In the genomic region with DNA sequence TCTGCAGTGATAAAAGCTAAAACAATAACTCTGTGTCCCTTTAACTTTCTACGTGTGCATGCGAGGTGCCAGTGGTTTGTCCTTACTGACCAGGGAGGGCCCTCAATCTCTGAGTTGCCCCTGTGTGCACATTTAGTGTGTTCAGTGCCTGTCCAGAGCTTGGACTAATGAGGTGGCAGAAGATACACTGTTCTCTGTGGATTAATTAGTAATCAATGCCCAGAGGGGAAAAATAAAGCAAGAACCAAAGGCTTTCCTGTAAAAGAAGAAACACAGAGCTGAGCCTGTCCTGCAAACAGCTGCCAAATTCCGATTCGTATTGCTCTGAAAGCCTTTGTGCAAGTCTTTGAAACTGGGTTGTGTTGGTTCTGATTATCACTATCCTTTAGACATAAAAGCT, we compare ENCODE assay signal across 33 mouse cellular contexts. TPM values are rescaled to one million over a fixed set of nuclear protein-coding genes. Genes with fewer than 3 reads are reported as not detected.
A peak's percentile ranks its signal among the peaks of the same experiment; 100 is the strongest.
DNase-seq lines count a peak whose midpoint lies in the region; ATAC-seq and TF ChIP-seq lines count a peak whose summit lies in the region.
"Had no signal": no experiment of that assay in that cellular context is flagged by ENCODE, and none has a peak within 500 bp of the region (broad histone marks: within the 10 kb centered on the region; RNA-seq: fewer than 3 reads in every experiment).

No protein-coding gene starts in this region.

- H3K4me2 ChIP-seq in heart, embryonic 12.5 days = peak overlapping the region; percentile 97; the same call in 1 of the 2 replicates
- peak overlapping the region; percentile 80 for H3K4me2 ChIP-seq in heart, postnatal 0 days (ENCODE audit: low read depth, low read length)
- H3K4me2 ChIP-seq: embryonic facial prominence, embryonic 15.5 days; forebrain, embryonic 12.5 days; hindbrain, embryonic 12.5 days; intestine, embryonic 15.5 days; midbrain, embryonic 13.5 days had no signal

- no peak overlapping the region for H3K27ac ChIP-seq in heart, embryonic 12.5 days (ENCODE audit: poor library complexity, severe bottlenecking)
- H3K27ac ChIP-seq in heart, embryonic 10.5 days = no peak overlapping the region
- no peak overlapping the region for H3K27ac ChIP-seq in heart, postnatal 0 days (ENCODE audit: low read depth)
- H3K27ac ChIP-seq: embryonic facial prominence, embryonic 10.5 days; embryonic facial prominence, embryonic 15.5 days; forebrain, embryonic 12.5 days; hindbrain, embryonic 12.5 days; hindbrain, postnatal 0 days; intestine, embryonic 15.5 days; liver, embryonic 14.5 days; macrophage; midbrain, embryonic 13.5 days; stomach, postnatal 0 days had no signal

- DNase-seq in heart, embryonic 10.5 days (ENCODE audit: low spot score) = no peak
- DNase-seq in heart, postnatal 0 days (ENCODE audit: low spot score) = no peak
- no peak for DNase-seq in heart, adult 18-20 months
- DNase-seq in kidney, adult 9 months = peak; percentile 66
- no peak for DNase-seq in kidney, postnatal 10 days
- peak; percentile 21 to 53 for DNase-seq in kidney, postnatal 25 days
- DNase-seq: adrenal gland, postnatal 10 days; cerebellum, adult 8-10 months; cerebellum, postnatal 25 days; forebrain, postnatal 0 days; liver; lung, adult 2 months; lung, postnatal 10 days; right cerebral cortex, postnatal 4 days; thymus, postnatal 4 days had no signal

- no peak for ATAC-seq in heart, embryonic 12.5 days (ENCODE audit: insufficient number of reproducible peaks, low FRiP score)
- no peak for ATAC-seq in heart, postnatal 0 days (ENCODE audit: insufficient read depth, low read depth)
- ATAC-seq: forebrain, postnatal 0 days; hindbrain, postnatal 0 days; intestine, embryonic 15.5 days; midbrain, embryonic 13.5 days had no signal

- peaks cover 41% of the 10 kb centered on the region for H3K4me1 ChIP-seq in heart, embryonic 12.5 days (replicated peaks)
- H3K4me1 ChIP-seq in heart, embryonic 10.5 days = peaks cover 19% of the 10 kb centered on the region; the same call in 1 of the 2 replicates
- peaks cover 18% of the 10 kb centered on the region for H3K4me1 ChIP-seq in heart, postnatal 0 days (ENCODE audit: control insufficient read depth, insufficient read depth)

- no peaks in the 10 kb centered on the region for H3K9me3 ChIP-seq in heart, embryonic 12.5 days (replicated peaks)
- H3K9me3 ChIP-seq in heart, embryonic 10.5 days = no peaks in the 10 kb centered on the region
- no peaks in the 10 kb centered on the region for H3K9me3 ChIP-seq in heart, postnatal 0 days (replicated peaks; ENCODE audit: control insufficient read depth, low read length)
- H3K9me3 ChIP-seq: embryonic facial prominence, embryonic 10.5 days; embryonic facial prominence, embryonic 15.5 days; forebrain, embryonic 12.5 days; G1E; hindbrain, embryonic 12.5 days; intestine, embryonic 15.5 days; midbrain, embryonic 13.5 days had no signal

- H3K27me3 ChIP-seq in heart, embryonic 12.5 days (replicated peaks) = 0 out of 2 replicates have a peak, but pooled peaks cover 9% of the 10 kb centered on the region
- H3K27me3 ChIP-seq in heart, embryonic 10.5 days (ENCODE audit: insufficient read depth, poor library complexity, severe bottlenecking) = peaks cover 21% of the 10 kb centered on the region; the same call in 1 of the 2 replicates
- H3K27me3 ChIP-seq in heart, postnatal 0 days (ENCODE audit: control insufficient read depth, insufficient read depth, low read length) = no peaks in the 10 kb centered on the region

- no peak for TF ChIP-seq CTCF in heart, postnatal 0 days (IDR thresholded peaks at IDR 0.05; ENCODE audit: low read depth)

- no peak overlapping the region for H3K4me3 ChIP-seq in heart, embryonic 12.5 days
- H3K4me3 ChIP-seq in heart, embryonic 10.5 days = no peak overlapping the region
- H3K4me3 ChIP-seq in heart, postnatal 0 days (ENCODE audit: low read depth, low read length) = no peak overlapping the region
- H3K4me3 ChIP-seq: embryonic facial prominence, embryonic 10.5 days; embryonic facial prominence, embryonic 15.5 days; forebrain, embryonic 12.5 days; hindbrain, embryonic 12.5 days; intestine, embryonic 15.5 days; midbrain, embryonic 13.5 days had no signal

- WGBS in heart, embryonic 12.5 days = 84% methylated on average over 4 of the region's 4 CpGs
- WGBS in heart, embryonic 10.5 days = 83% methylated on average over 4 of the region's 4 CpGs
- 67% methylated on average over 4 of the region's 4 CpGs for WGBS in heart, postnatal 0 days

- no peak overlapping the region for H3K9ac ChIP-seq in heart, embryonic 12.5 days
- H3K9ac ChIP-seq in heart, postnatal 0 days (replicated peaks; ENCODE audit: low read depth, low read length) = no peak overlapping the region
- H3K9ac ChIP-seq: embryonic facial prominence, embryonic 15.5 days; forebrain, embryonic 12.5 days; forebrain, postnatal 0 days; hindbrain, embryonic 12.5 days; intestine, embryonic 15.5 days; liver, embryonic 14.5 days; midbrain, embryonic 13.5 days had no signal

- TF ChIP-seq EP300 in heart, postnatal 0 days (IDR thresholded peaks at IDR 0.05; ENCODE audit: low read depth) = no peak

- no peaks in the 10 kb centered on the region for H3K36me3 ChIP-seq in heart, embryonic 12.5 days
- no peaks in the 10 kb centered on the region for H3K36me3 ChIP-seq in heart, embryonic 10.5 days
- no peaks in the 10 kb centered on the region for H3K36me3 ChIP-seq in heart, postnatal 0 days (replicated peaks; ENCODE audit: control insufficient read depth, insufficient read depth, low read length)
- H3K36me3 ChIP-seq: embryonic facial prominence, embryonic 10.5 days; embryonic facial prominence, embryonic 15.5 days; forebrain, embryonic 12.5 days; G1E; hindbrain, embryonic 12.5 days; intestine, embryonic 15.5 days; midbrain, embryonic 13.5 days had no signal

RNA-seq across cellular contexts. Expression of a gene that starts 1.4 kb away (rescaled TPM):
- polyA plus RNA-seq in heart, embryonic 12.5 days (2016; fragmentation: Nextera tagmentation; extraction: Ambion mirVana) = 0.61 and 0.73 TPM in 2 replicates
- polyA plus RNA-seq in heart, embryonic 10.5 days (2016; fragmentation: Nextera tagmentation; extraction: Ambion mirVana) = 0.20 and 0.35 TPM in 2 replicates
- total RNA-seq in heart, postnatal 0 days (2014; rRNA removed; ENCODE audit: low replicate concordance) = 1.9 TPM in 1 of 2 replicates, not detected in the other
- 2.3 and 3.0 TPM in 2 replicates for polyA plus RNA-seq in heart, postnatal 0 days (2015; fragmentation: Nextera tagmentation; extraction: Ambion mirVana)
- 1 to 10 TPM; 2.4 to 2.8 TPM for total RNA-seq in heart, adult 18-20 months (2021)
- total RNA-seq: adrenal gland, postnatal 10 days; gastrocnemius, adult 8-10 months; gastrocnemius, postnatal 4 days; hindbrain, postnatal 0 days; left cerebral cortex, postnatal 14 days; megakaryocyte-erythroid progenitor cell, adult 5-6 weeks had no signal
- polyA plus RNA-seq: embryonic facial prominence, embryonic 10.5 days; G1E; limb, embryonic 11.5 days; liver, embryonic 14.5 days; macrophage; midbrain, embryonic 13.5 days; spleen, adult 2 months had no signal

RNA-seq across cellular contexts. Expression of a gene that starts 1.8 kb away (rescaled TPM):
- 3.1 and 3.3 TPM in 2 replicates for polyA plus RNA-seq in heart, embryonic 12.5 days (2016; fragmentation: Nextera tagmentation; extraction: Ambion mirVana)
- 0.88 and 2.6 TPM in 2 replicates for polyA plus RNA-seq in heart, embryonic 10.5 days (2016; fragmentation: Nextera tagmentation; extraction: Ambion mirVana)
- 11.3 and 12.3 TPM in 2 replicates for total RNA-seq in heart, postnatal 0 days (2014; rRNA removed; ENCODE audit: low replicate concordance)
- polyA plus RNA-seq in heart, postnatal 0 days (2015; fragmentation: Nextera tagmentation; extraction: Ambion mirVana) = 6.5 and 7.7 TPM in 2 replicates
- total RNA-seq in heart, adult 18-20 months (2021) = 1 to 10 TPM in 1 of 2 experiments, under 1 TPM in 1; 0.57 to 1.0 TPM
- total RNA-seq: gastrocnemius, adult 8-10 months; gastrocnemius, postnatal 4 days; megakaryocyte-erythroid progenitor cell, adult 5-6 weeks had no signal

RNA-seq across cellular contexts. Expression of a gene that starts 39.2 kb away (rescaled TPM):
- polyA plus RNA-seq in heart, embryonic 12.5 days (2016; fragmentation: Nextera tagmentation; extraction: Ambion mirVana) = 14.7 and 16.2 TPM in 2 replicates
- 15.9 and 20.2 TPM in 2 replicates for polyA plus RNA-seq in heart, embryonic 10.5 days (2016; fragmentation: Nextera tagmentation; extraction: Ambion mirVana)
- total RNA-seq in heart, postnatal 0 days (2014; rRNA removed; ENCODE audit: low replicate concordance) = 13.7 and 14.4 TPM in 2 replicates
- polyA plus RNA-seq in heart, postnatal 0 days (2015; fragmentation: Nextera tagmentation; extraction: Ambion mirVana) = 8.1 and 8.4 TPM in 2 replicates
- 10 to 100 TPM; 10.4 to 10.7 TPM for total RNA-seq in heart, adult 18-20 months (2021)

Comparison
In these comparisons a context has a peak if more than half of its experiments do, and no peak if none do; other contexts are left out.
1. DNase-seq: peak in kidney, adult 9 months (single experiment) and kidney, postnatal 25 days (2 of 2); none in heart, embryonic 10.5 days (single experiment), heart, postnatal 0 days (single experiment), heart, adult 18-20 months (0 of 2) and kidney, postnatal 10 days (single experiment).